Mouse (Mus musculus) midbrain, postnatal 0 days (tissue): ENCODE measurements around the gene Lnp1. TPM values are rescaled to one million over a fixed set of nuclear protein-coding genes. Genes with fewer than 3 reads are reported as not detected.
A peak's percentile ranks its signal among the peaks of the same experiment; 100 is the strongest.
"Not testable (repeated sequence)": the region's sequence is repeated elsewhere in the genome, so short reads cannot be mapped to it uniquely, and the experiment has no call there.

ENCODE experiments used
- ATAC-seq: fragments of 200-750 bp; cut with Nextera tagmentation; 2 replicates; pipeline ENCODE4 v1.8.0; 2017; ENCODE audit warnings: moderate number of reproducible peaks, mild to moderate bottlenecking, moderate TSS enrichment, moderate library complexity; ENCODE audit not compliant: low FRiP score
- DNase-seq: peaks from one replicate; pipeline ENCODE4 v3.0.0-alpha.2; 2015; ENCODE audit warnings: low spot score
- H3K27ac ChIP-seq: fragments of 300-500 bp; sonication (generic); 2 replicates; pipeline ENCODE4 v1.5.1; 2014; ENCODE audit warnings: low read depth, mild to moderate bottlenecking, low read length, mixed read lengths
- H3K27me3 ChIP-seq: fragments of 300-500 bp; sonication (generic); 2 replicates; pipeline ENCODE4 v1.6.1; 2014; ENCODE audit warnings: low read length, control low read depth, mixed read lengths; ENCODE audit not compliant: insufficient read depth
- H3K36me3 ChIP-seq: fragments of 300-500 bp; sonication (generic); 2 replicates; pipeline ENCODE4 v1.6.1; 2014; ENCODE audit warnings: low read length, control low read depth, mixed read lengths; ENCODE audit not compliant: insufficient read depth
- H3K4me1 ChIP-seq: fragments of 300-500 bp; sonication (generic); 2 replicates; pipeline ENCODE4 v1.6.1; 2014; ENCODE audit warnings: mild to moderate bottlenecking, control low read depth, antibody characterized with exemption, low read length, mixed read lengths; ENCODE audit not compliant: insufficient read depth
- H3K4me2 ChIP-seq: fragments of 300-500 bp; sonication (generic); 2 replicates; pipeline ENCODE4 v1.6.1; 2014; ENCODE audit warnings: low read depth, mild to moderate bottlenecking, low read length, mixed read lengths; ENCODE audit not compliant: poor library complexity, severe bottlenecking
- H3K4me3 ChIP-seq: fragments of 300-500 bp; sonication (generic); 2 replicates; pipeline ENCODE4 v1.5.1; 2014; ENCODE audit warnings: low read depth, mild to moderate bottlenecking, low read length, moderate library complexity
- H3K9ac ChIP-seq: fragments of 300-500 bp; sonication (generic); replicated peaks from 2 replicates; pipeline ENCODE4 v1.6.1; 2014; ENCODE audit warnings: mild to moderate bottlenecking, low read length, moderate library complexity, mixed read lengths; ENCODE audit not compliant: poor library complexity, severe bottlenecking
- H3K9me3 ChIP-seq: fragments of 300-500 bp; sonication (generic); 2 replicates; pipeline ENCODE4 v1.6.1; 2016; ENCODE audit warnings: low read length, control low read depth
- CTCF ChIP-seq: IDR thresholded peaks from 2 replicates; pipeline ENCODE4 v1.5.1; 2016; ENCODE audit warnings: antibody characterized with exemption, mild to moderate bottlenecking
- WGBS: fragments of 180-500 bp; shearing (Covaris S2); extraction: QIAGEN DNeasy Blood & Tissue Kit; methylation state at CpG from one replicate; pipeline ENCODE4 v1.1.7; 2014; 5-methylcytosine and 5-hydroxymethylcytosine counted together
- polyA plus RNA-seq: library from polyadenylated mRNA; unstranded; fragments of >200 nt; fragmentation: Nextera tagmentation; extraction: Ambion mirVana; gene quantifications from 2 replicates; pipeline ENCODE4 v1.2.1, GENCODE M21; 2015
- total RNA-seq: library from RNA; depleted of rRNA; stranded (reverse); fragments of >200 nt; gene quantifications from 2 replicates; pipeline ENCODE4 v1.2.3, GENCODE M21; 2014; rRNA removed

Lnp1 gene
- total RNA-seq = not detected in 2 replicates
- 0.73 and 0.88 TPM in 2 replicates for polyA plus RNA-seq

DNA sequence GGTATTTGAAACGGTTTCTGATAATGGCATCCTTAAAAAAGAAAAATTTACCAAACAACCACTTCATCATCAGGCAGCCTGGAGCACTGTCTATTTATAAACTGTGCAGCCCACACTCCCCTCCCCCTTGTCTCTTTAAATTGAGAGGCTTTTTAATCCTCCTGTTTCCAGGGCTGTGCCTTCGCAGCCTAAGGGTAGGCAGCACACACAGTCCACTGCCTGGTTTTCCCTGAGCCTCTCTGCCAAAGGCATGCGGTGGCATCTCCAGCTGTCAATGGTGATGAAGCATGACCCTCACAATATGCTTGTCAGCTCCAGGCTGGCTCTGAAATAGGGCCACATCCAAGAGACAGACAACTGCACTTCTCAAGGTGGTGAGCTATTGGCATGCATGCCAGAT, at the start of gene Lnp1:
Gene Lnp1 (minus strand): TSS at position 39 of the 400 bp plus-strand sequence.
- Histone ChIP-seq H3K4me3 (no peak within 1 kb of the TSS), H3K27ac (no peak within 1 kb of the TSS), H3K27me3 (no peaks in the 10 kb centered on the region), H3K9me3 (no peaks in the 10 kb centered on the region), H3K4me1 (no peaks in the 10 kb centered on the region), H3K36me3 (no peaks in the 10 kb centered on the region), H3K4me2 (no peak within 1 kb of the TSS), H3K9ac (no peak within 1 kb of the TSS)
- WGBS = 36% methylated on average over 3 of the region's 3 CpGs
- DNase-seq (peak; percentile 62), ATAC-seq (peak; percentile 76)
- no peak for TF ChIP-seq CTCF

DNA sequence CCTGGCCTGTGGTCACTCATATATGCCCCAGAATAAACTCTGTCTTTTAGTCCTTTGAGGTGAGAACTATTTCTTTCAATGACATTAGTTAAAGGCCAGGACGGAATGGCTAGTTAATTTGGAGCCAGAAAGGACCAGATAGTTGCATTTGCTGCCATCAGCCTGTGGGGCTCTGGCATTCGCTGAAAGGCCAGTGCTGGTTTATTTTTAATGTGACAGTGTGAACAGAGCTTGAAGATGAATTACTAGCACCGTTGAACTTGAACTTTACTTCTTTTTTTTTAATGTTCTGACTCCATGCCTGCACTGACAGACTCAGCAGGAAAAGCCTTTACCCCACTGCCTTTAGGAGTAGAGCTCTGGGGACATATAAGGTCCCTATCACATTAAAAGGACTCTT, 46.8 kb upstream of the Lnp1 start:
- Histone ChIP-seq H3K27me3 (no peaks in the 10 kb centered on the region), H3K4me3 (no peak overlapping the region), H3K4me2 (no peak overlapping the region), H3K9ac (no peak overlapping the region), H3K27ac (no peak overlapping the region), H3K4me1 (no peaks in the 10 kb centered on the region), H3K36me3 (no peaks in the 10 kb centered on the region), H3K9me3 (no peaks in the 10 kb centered on the region)
- 80% methylated on average over 3 of the region's 3 CpGs for WGBS
- no peak for ATAC-seq
- no peak for DNase-seq
- no peak for TF ChIP-seq CTCF

DNA sequence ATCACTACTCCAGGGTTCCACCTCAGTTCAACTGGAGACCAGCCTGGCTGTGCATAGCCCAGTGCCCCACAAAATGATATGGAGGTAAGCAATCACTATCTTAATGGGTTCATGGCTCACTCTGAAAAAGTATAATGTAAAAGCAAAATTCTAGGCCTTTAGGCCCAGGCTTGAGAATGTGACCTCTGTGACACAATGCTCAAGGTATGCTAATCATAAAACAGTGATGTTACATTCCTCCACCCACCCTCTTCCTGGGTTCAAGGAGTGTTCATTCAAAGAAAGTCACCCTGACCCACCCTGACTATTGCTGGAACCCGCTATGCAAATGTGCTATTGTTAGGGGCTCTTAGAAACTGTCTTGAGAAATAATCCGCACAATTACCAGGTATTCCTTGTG, 30.4 kb upstream of the Lnp1 start:
- H3K4me2 ChIP-seq, H3K9me3 ChIP-seq, H3K27me3 ChIP-seq, H3K27ac ChIP-seq, H3K9ac ChIP-seq, DNase-seq, ATAC-seq, H3K4me3 ChIP-seq, H3K36me3 ChIP-seq, H3K4me1 ChIP-seq: not testable (repeated sequence)
- 92% methylated on average over 2 of the region's 2 CpGs for WGBS

DNA sequence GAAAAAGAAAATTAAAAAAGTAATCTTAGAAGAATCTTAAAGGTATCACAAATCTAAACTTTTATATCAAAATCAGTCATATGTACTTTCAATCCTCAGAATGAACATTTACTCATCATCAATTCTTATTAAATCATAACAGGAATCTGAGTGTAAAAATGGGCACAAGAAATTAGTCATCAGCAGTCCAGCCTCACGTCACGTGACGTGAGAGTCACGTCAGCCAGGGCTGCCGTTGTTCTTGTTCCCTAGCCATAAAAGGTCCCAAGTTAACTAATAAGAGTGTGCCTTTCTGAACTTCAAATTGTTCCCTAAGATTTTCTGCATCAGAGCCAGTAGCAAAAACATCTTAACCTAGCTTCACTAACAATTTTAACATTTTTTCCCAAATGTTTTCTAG, 21.2 kb upstream of the Lnp1 start:
- whole genome bisulfite sequencing = 94% methylated on average over 5 of the region's 5 CpGs
- TF ChIP-seq CTCF = no peak
- ATAC-seq = no peak

DNA sequence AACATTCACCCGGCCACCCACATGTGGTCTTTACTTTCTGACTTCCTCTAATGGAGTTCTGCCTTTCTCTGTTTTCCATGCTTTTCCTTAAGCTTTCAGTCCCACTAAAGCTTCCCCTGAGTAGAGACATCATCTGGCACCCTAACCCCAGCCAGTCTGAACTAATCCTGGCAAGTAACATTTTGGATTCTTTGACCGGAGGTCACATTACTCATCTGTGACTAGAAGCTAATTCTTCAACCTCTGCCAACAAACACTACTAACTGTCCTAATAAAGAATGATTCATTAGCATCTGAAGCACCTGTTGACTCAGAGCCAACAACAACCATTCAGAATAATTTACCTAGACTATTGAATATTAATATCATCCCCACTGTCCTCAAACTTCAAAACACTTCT, 14.5 kb upstream of the Lnp1 start:
- no peak for ATAC-seq
- no peak overlapping the region for H3K4me3 ChIP-seq
- H3K27me3 ChIP-seq = no peaks in the 10 kb centered on the region
- H3K4me1 ChIP-seq = no peaks in the 10 kb centered on the region
- 84% methylated on average over 2 of the region's 2 CpGs for WGBS
- H3K27ac ChIP-seq = no peak overlapping the region
- no peak for DNase-seq
- H3K9ac ChIP-seq = no peak overlapping the region
- no peak for TF ChIP-seq CTCF
- H3K4me2 ChIP-seq = no peak overlapping the region
- no peaks in the 10 kb centered on the region for H3K36me3 ChIP-seq
- H3K9me3 ChIP-seq = no peaks in the 10 kb centered on the region

More for the DNA sequence above, 21.2 kb upstream of the Lnp1 start:
- no peak overlapping the region for H3K4me3 ChIP-seq
- no peaks in the 10 kb centered on the region for H3K9me3 ChIP-seq
- no peaks in the 10 kb centered on the region for H3K27me3 ChIP-seq
- H3K27ac ChIP-seq = no peak overlapping the region
- H3K4me2 ChIP-seq = no peak overlapping the region
- DNase-seq = no peak
- H3K9ac ChIP-seq = no peak overlapping the region
- H3K36me3 ChIP-seq = no peaks in the 10 kb centered on the region
- H3K4me1 ChIP-seq = no peaks in the 10 kb centered on the region

DNA sequence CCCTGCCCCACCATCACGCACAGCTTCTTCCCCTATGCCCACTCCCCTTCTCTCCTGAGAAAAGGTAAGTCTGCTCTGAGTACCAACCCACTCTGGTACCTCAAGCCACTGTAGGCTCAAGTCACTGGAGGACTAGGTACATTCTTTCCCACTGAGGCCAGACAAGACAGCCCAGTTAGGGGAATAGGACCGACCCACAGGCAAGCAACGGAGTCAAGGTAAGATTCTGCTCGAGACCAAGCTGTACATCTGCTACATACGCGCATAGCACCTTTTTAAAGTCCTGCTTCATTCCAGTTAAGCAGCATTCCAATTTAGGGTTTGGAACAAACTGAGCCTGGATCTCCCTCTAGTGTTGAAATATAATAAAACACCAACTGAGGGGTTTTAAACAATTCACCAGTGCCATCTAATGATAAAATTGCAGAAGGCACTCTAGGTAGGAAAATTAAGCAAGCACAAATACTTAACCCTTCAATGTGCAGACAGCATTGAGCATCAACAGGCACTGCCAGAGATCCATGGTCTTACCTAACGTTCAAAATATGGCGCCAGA, 7.7 kb downstream of the Lnp1 start:
- peak; percentile 88 for DNase-seq
- Histone ChIP-seq H3K27ac (no peak overlapping the region), H3K9ac (no peak overlapping the region), H3K4me2 (peak overlapping the region; percentile 13; the same call in 1 of the 2 replicates), H3K36me3 (no peaks in the 10 kb centered on the region), H3K9me3 (no peaks in the 10 kb centered on the region), H3K27me3 (no peaks in the 10 kb centered on the region), H3K4me1 (no peaks in the 10 kb centered on the region), H3K4me3 (no peak overlapping the region)
- WGBS = 24% methylated on average over 8 of the region's 8 CpGs
- ATAC-seq = peak; percentile 89
- peak; percentile 99 for TF ChIP-seq CTCF
